Comparison of ENCODE assay signal across 8 mouse cellular contexts in the genomic region with DNA sequence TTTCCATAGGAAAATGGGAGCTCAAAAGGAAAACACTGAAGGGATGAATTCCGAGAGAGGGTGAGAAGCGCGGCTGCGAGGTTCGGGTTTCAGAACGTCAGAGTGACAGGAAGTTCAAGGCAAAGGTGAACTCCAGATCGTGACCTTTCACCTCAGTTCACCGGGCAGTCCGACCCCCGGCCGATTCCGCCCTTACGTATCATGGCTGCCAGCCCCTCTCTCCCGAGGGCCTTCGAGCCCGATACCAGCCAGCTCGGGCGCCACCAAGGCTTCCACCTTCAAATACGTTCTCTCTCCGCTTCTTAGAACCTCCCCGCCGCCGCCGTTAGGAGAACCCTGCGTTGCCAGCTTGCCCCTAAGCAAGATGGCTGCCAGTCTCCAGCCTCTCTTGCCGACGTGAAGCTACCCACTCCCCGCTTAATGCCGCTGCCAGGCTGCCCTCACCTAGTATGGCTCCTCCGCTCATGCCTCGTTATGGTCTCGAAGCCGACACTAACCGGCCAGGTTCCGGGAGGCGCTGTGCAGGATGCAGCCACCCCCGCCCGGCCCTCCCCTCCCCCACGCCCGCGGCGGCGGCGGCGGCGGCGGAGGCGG. TPM values are rescaled to one million over a fixed set of nuclear protein-coding genes. Genes with fewer than 3 reads are reported as not detected.
DNase-seq lines count a peak whose midpoint lies in the region; ATAC-seq and TF ChIP-seq lines count a peak whose summit lies in the region.

A gene (plus strand): TSS at position 307 of the 594 bp plus-strand sequence.

- H3K36me3 ChIP-seq in embryonic facial prominence, embryonic 13.5 days = 0 out of 2 replicates have a peak, but pooled peaks cover 2% of the 10 kb centered on the region
- H3K36me3 ChIP-seq in kidney, adult 2 months (ENCODE audit: control insufficient read depth, insufficient read depth, low read length) = no peaks in the 10 kb centered on the region
- H3K36me3 ChIP-seq in limb, embryonic 12.5 days = peaks cover 14% of the 10 kb centered on the region; the same call in 1 of the 2 replicates
- no peaks in the 10 kb centered on the region for H3K36me3 ChIP-seq in midbrain, embryonic 15.5 days (replicated peaks)
- H3K36me3 ChIP-seq in spleen, adult 2 months (ENCODE audit: control insufficient read depth, insufficient read depth, low read length) = no peaks in the 10 kb centered on the region

- under 1% methylated on average over 45 of the region's 48 CpGs for WGBS in embryonic facial prominence, embryonic 13.5 days
- WGBS in kidney, adult 2 months = under 1% methylated on average over 41 of the region's 48 CpGs
- under 1% methylated on average over 38 of the region's 48 CpGs for WGBS in limb, embryonic 12.5 days
- 1% methylated on average over 43 of the region's 48 CpGs for WGBS in midbrain, embryonic 15.5 days
- under 1% methylated on average over 42 of the region's 48 CpGs for WGBS in spleen, adult 2 months

- H3K27ac ChIP-seq in embryonic facial prominence, embryonic 13.5 days = peak within 1 kb of the TSS; percentile 99
- peak within 1 kb of the TSS; percentile 82 for H3K27ac ChIP-seq in kidney, adult 2 months (ENCODE audit: insufficient read depth, low read depth, low read length)
- peak within 1 kb of the TSS; percentile 99 for H3K27ac ChIP-seq in limb, embryonic 12.5 days
- H3K27ac ChIP-seq in midbrain, embryonic 15.5 days = peak within 1 kb of the TSS; percentile 99
- peak within 1 kb of the TSS; percentile 94 for H3K27ac ChIP-seq in spleen, adult 2 months (ENCODE audit: insufficient read depth, low read length)

- no peaks in the 10 kb centered on the region for H3K9me3 ChIP-seq in embryonic facial prominence, embryonic 13.5 days
- H3K9me3 ChIP-seq in limb, embryonic 12.5 days = no peaks in the 10 kb centered on the region
- no peaks in the 10 kb centered on the region for H3K9me3 ChIP-seq in midbrain, embryonic 15.5 days

- peak within 1 kb of the TSS; percentile 96 for H3K9ac ChIP-seq in embryonic facial prominence, embryonic 13.5 days
- peak within 1 kb of the TSS; percentile 93 for H3K9ac ChIP-seq in limb, embryonic 12.5 days (replicated peaks)
- peak within 1 kb of the TSS; percentile 95 for H3K9ac ChIP-seq in midbrain, embryonic 15.5 days

- TF ChIP-seq POLR2A in kidney, adult 2 months (IDR thresholded peaks at IDR 0.05; ENCODE audit: low read depth, low read length) = no peak
- TF ChIP-seq POLR2A in spleen, adult 2 months (IDR thresholded peaks at IDR 0.05; ENCODE audit: low read depth, low read length) = no peak; the same call in 1 of the 2 replicates

- peak within 1 kb of the TSS; percentile 82 for H3K4me3 ChIP-seq in embryonic facial prominence, embryonic 13.5 days
- peak within 1 kb of the TSS; percentile 74 for H3K4me3 ChIP-seq in kidney, adult 2 months (ENCODE audit: insufficient read depth, low read depth, low read length)
- H3K4me3 ChIP-seq in limb, embryonic 12.5 days (replicated peaks) = peak within 1 kb of the TSS; percentile 77
- peak within 1 kb of the TSS; percentile 93 for H3K4me3 ChIP-seq in midbrain, embryonic 15.5 days
- H3K4me3 ChIP-seq in spleen, adult 2 months (ENCODE audit: extremely low read depth, insufficient read depth, insufficient read length) = peak within 1 kb of the TSS; percentile 71

- 0 out of 2 replicates have a peak, but pooled peaks have one; percentile 7 for TF ChIP-seq CTCF in kidney, adult 2 months (conservative IDR thresholded peaks at IDR 0.05; ENCODE audit: insufficient read depth, insufficient read length, low read depth, low read length)
- no peak for TF ChIP-seq CTCF in spleen, adult 2 months (IDR thresholded peaks at IDR 0.05; ENCODE audit: extremely low read depth, insufficient read depth, insufficient read length, insufficient replicate concordance)

- no peaks in the 10 kb centered on the region for H3K27me3 ChIP-seq in embryonic facial prominence, embryonic 13.5 days
- no peaks in the 10 kb centered on the region for H3K27me3 ChIP-seq in kidney, adult 2 months (replicated peaks; ENCODE audit: control insufficient read depth, insufficient read depth, low read length)
- H3K27me3 ChIP-seq in limb, embryonic 12.5 days = no peaks in the 10 kb centered on the region
- no peaks in the 10 kb centered on the region for H3K27me3 ChIP-seq in midbrain, embryonic 15.5 days (replicated peaks)
- no peaks in the 10 kb centered on the region for H3K27me3 ChIP-seq in spleen, adult 2 months (ENCODE audit: control insufficient read depth, insufficient read depth, low read length)

- DNase-seq in 3134 (ENCODE audit: extremely low read depth, insufficient read length, low spot score) = peak; percentile 92
- peak; percentile 91 to 92 for DNase-seq in adrenal gland, postnatal 36 days
- DNase-seq in heart, adult 18-20 months = peak; percentile 92 to 95
- DNase-seq in kidney, adult 2 months = peak; percentile 96
- DNase-seq in spleen, adult 2 months (ENCODE audit: low read depth in 1 of 2, low spot score in 2 of 2) = peak; percentile 84

- peak within 1 kb of the TSS; percentile 88 for H3K4me2 ChIP-seq in embryonic facial prominence, embryonic 13.5 days
- H3K4me2 ChIP-seq in limb, embryonic 12.5 days = peak within 1 kb of the TSS; percentile 86
- peak within 1 kb of the TSS; percentile 64 for H3K4me2 ChIP-seq in midbrain, embryonic 15.5 days

- peak; percentile 93 for ATAC-seq in embryonic facial prominence, embryonic 13.5 days (ENCODE audit: insufficient number of reproducible peaks, insufficient read depth, low FRiP score, low TSS enrichment, low read depth)
- ATAC-seq in limb, embryonic 12.5 days (ENCODE audit: insufficient number of reproducible peaks, insufficient read depth, low FRiP score, low TSS enrichment, low read depth) = peak; percentile 89
- peak; percentile 97 for ATAC-seq in midbrain, embryonic 15.5 days (replicated peaks)

- peaks cover 27% of the 10 kb centered on the region for H3K4me1 ChIP-seq in embryonic facial prominence, embryonic 13.5 days
- H3K4me1 ChIP-seq in kidney, adult 2 months (ENCODE audit: control insufficient read depth, insufficient read depth, low read length) = peaks cover 12% of the 10 kb centered on the region; the same call in 1 of the 2 replicates
- H3K4me1 ChIP-seq in limb, embryonic 12.5 days (replicated peaks) = peaks cover 25% of the 10 kb centered on the region
- peaks cover 57% of the 10 kb centered on the region for H3K4me1 ChIP-seq in midbrain, embryonic 15.5 days
- H3K4me1 ChIP-seq in spleen, adult 2 months (ENCODE audit: control insufficient read depth, insufficient read depth, insufficient read length) = peaks cover 3% of the 10 kb centered on the region

RNA-seq across cellular contexts. Expression of the gene that starts here (rescaled TPM):
- total RNA-seq in adrenal gland, postnatal 36 days (2021) = 10 to 100 TPM; 29.1 to 36.9 TPM
- 58.4 and 59.6 TPM in 2 replicates for polyA plus RNA-seq in embryonic facial prominence, embryonic 13.5 days (2015; fragmentation: Nextera tagmentation; extraction: Ambion mirVana)
- 10 to 100 TPM; 21.8 to 23.5 TPM for total RNA-seq in heart, adult 18-20 months (2021)
- 46.7 and 48.6 TPM in 2 replicates for polyA plus RNA-seq in kidney, adult 2 months (2012; rRNA removed)
- 59.2 and 62.9 TPM in 2 replicates for polyA plus RNA-seq in limb, embryonic 12.5 days (2016; fragmentation: Nextera tagmentation; extraction: Ambion mirVana)
- 52.9 and 53.5 TPM in 2 replicates for polyA plus RNA-seq in midbrain, embryonic 15.5 days (2015; fragmentation: Nextera tagmentation; extraction: Ambion mirVana)
- 25.7 and 29.3 TPM in 2 replicates for polyA plus RNA-seq in spleen, adult 2 months (2012; rRNA removed)

Comparison
In these comparisons a context has a peak if more than half of its experiments do, and no peak if none do; other contexts are left out.
1. Peak in every context shown above with its lines: DNase-seq, ATAC-seq, H3K4me3 ChIP-seq and H3K27ac ChIP-seq.